In genomic region chr2:104742741-104743064, GRCm38 (mm10) we compare ENCODE assay signal across 8 mouse cellular contexts. TPM values are rescaled to one million over a fixed set of nuclear protein-coding genes. Genes with fewer than 3 reads are reported as not detected.
DNase-seq lines count a peak whose midpoint lies in the region; ATAC-seq lines count a peak whose summit lies in the region.

TSS of gene Depdc7 (minus strand) at chr2:104742878.

- no peaks in the 10 kb centered on the region for H3K9me3 ChIP-seq in hindbrain, embryonic 15.5 days

- H3K27me3 ChIP-seq in hindbrain, embryonic 15.5 days: peaks cover 13% of the 10 kb centered on the region

- DNase-seq in R1 (ENCODE audit: low read depth, low spot score): peak; percentile 92
- peak; percentile 87 to 88 for DNase-seq in cerebellum, postnatal 14 days
- peak; percentile 90 for DNase-seq in gastrocnemius, adult 18-20 months (ENCODE audit: low spot score)
- peak; percentile 74 for DNase-seq in left cerebral cortex, adult 11 months (ENCODE audit: low spot score)
- peak; percentile 95 for DNase-seq in lung, postnatal 36 days
- peak; percentile 94 for DNase-seq in retina, embryonic 14.5 days (ENCODE audit: low spot score)
- peak; percentile 86 to 98 for DNase-seq in urinary bladder, adult 18-20 months (ENCODE audit: low spot score in 2 of 2)

- peak within 1 kb of the TSS; percentile 61 for H3K4me3 ChIP-seq in hindbrain, embryonic 15.5 days

- peak within 1 kb of the TSS; percentile 61 for H3K9ac ChIP-seq in hindbrain, embryonic 15.5 days

- peaks cover 14% of the 10 kb centered on the region for H3K4me1 ChIP-seq in hindbrain, embryonic 15.5 days (replicated peaks)

- peak; percentile 86 for ATAC-seq in hindbrain, embryonic 15.5 days (ENCODE audit: low FRiP score, low read depth)

- H3K36me3 ChIP-seq in hindbrain, embryonic 15.5 days: no peaks in the 10 kb centered on the region

- H3K4me2 ChIP-seq in hindbrain, embryonic 15.5 days: peak within 1 kb of the TSS; percentile 99

- WGBS in hindbrain, embryonic 15.5 days: under 1% methylated on average over 27 of the region's 31 CpGs

- no peak within 1 kb of the TSS for H3K27ac ChIP-seq in hindbrain, embryonic 15.5 days (replicated peaks)

RNA-seq across cellular contexts. Expression of gene Depdc7, which starts in this region (rescaled TPM):
- total RNA-seq in gastrocnemius, adult 18-20 months (2021): 1 to 10 TPM; 1.6 to 2.0 TPM
- polyA plus RNA-seq in hindbrain, embryonic 15.5 days (2015; fragmentation: Nextera tagmentation; extraction: Ambion mirVana): 1.2 and 1.6 TPM in 2 replicates
